Mouse (Mus musculus) CH12.LX (cell line): ENCODE measurements around the gene Rag2.

Experiments used
- BHLHE40 ChIP-seq: IDR thresholded peaks from 2 replicates; pipeline ENCODE4 v1.6.1; 2011; ENCODE audit warnings: mild to moderate bottlenecking, low read depth, low read length, improper control_type of control experiment
- CTCF ChIP-seq, 2 experiments: IDR thresholded peaks in 1 of 2; conservative IDR thresholded peaks in 1 of 2; 2 replicates each; pipeline ENCODE4 v1.5.1; 2011 to 2012; ENCODE audit warnings: low read depth in 2 of 2, low read length in 2 of 2, improper control_type of control experiment in 1 of 2, inconsistent platforms in 1 of 2, mild to moderate bottlenecking in 1 of 2, moderate library complexity in 1 of 2
- ELF1 ChIP-seq: IDR thresholded peaks from 2 replicates; pipeline ENCODE4 v1.6.1; 2014; ENCODE audit warnings: low read depth, mild to moderate bottlenecking, inconsistent platforms, low read length, improper control_type of control experiment
- EP300 ChIP-seq: IDR thresholded peaks from 2 replicates; pipeline ENCODE4 v1.6.1; 2011; ENCODE audit warnings: low read length, improper control_type of control experiment
- KAT2A ChIP-seq: IDR thresholded peaks from 2 replicates; pipeline ENCODE4 v1.6.1; 2012; ENCODE audit warnings: low read length, improper control_type of control experiment, inconsistent platforms; ENCODE audit not compliant: insufficient replicate concordance
- NRF1 ChIP-seq: IDR thresholded peaks from 2 replicates; pipeline ENCODE4 v1.6.1; 2014; ENCODE audit warnings: low read depth, mild to moderate bottlenecking, inconsistent platforms, low read length, improper control_type of control experiment, moderate library complexity
- PAX5 ChIP-seq: IDR thresholded peaks from 2 replicates; pipeline ENCODE4 v1.6.1; 2012; ENCODE audit warnings: low read length, inconsistent platforms, mixed read lengths
- POLR2A ChIP-seq: IDR thresholded peaks from 2 replicates; pipeline ENCODE4 v1.6.1; 2011; ENCODE audit warnings: low read depth, mild to moderate bottlenecking, improper control_type of control experiment, low read length
- POLR2AphosphoS2 ChIP-seq: IDR thresholded peaks from 2 replicates; pipeline ENCODE4 v1.6.1; 2011; ENCODE audit warnings: low read depth, low read length, improper control_type of control experiment
- RCOR1 ChIP-seq: conservative IDR thresholded peaks from 2 replicates; pipeline ENCODE4 v1.6.1; 2012; ENCODE audit warnings: low read depth, mild to moderate bottlenecking, inconsistent platforms, low read length, improper control_type of control experiment
- TBP ChIP-seq: conservative IDR thresholded peaks from 2 replicates; pipeline ENCODE4 v1.6.1; 2011; ENCODE audit warnings: low read depth, low read length, improper control_type of control experiment
- ZMIZ1 ChIP-seq: IDR thresholded peaks from 2 replicates; pipeline ENCODE4 v1.6.1; 2012; ENCODE audit warnings: low read depth, mild to moderate bottlenecking, inconsistent platforms, low read length, improper control_type of control experiment
- ZNF384 ChIP-seq: IDR thresholded peaks from 2 replicates; pipeline ENCODE4 v1.6.1; 2012; ENCODE audit warnings: low read depth, low read length, improper control_type of control experiment, inconsistent platforms

DNA sequence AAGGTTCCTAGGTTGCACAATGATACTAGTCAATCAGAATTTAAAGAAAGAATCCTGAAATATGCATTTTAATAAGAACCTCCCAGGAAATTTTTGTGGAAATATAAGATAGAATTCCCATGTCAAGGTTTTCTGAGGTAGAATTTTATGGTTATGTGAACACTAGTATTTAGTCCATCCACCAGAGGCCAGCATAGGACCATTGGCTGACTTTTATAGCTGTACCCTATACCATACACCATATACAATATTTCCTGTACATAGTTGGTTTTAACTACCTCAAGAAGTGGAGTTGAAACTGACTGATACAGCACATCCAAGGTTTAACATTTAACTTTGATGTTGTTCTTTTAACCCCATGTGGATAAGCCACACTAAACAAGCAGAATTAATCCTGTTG, 27.3 kb upstream of the Rag2 start:
- TF ChIP-seq PAX5 (no peak), CTCF (conservative IDR thresholded peaks at IDR 0.05 in 1 of 2, IDR thresholded peaks at IDR 0.05 in 1 of 2; ENCODE audit: low read depth in 2 of 2, low read length in 2 of 2) (peak in 1 of 2 experiments; percentile 55; a peak in 2 of 4 replicates), ELF1 (no peak), POLR2A (no peak), RCOR1 (no peak), POLR2AphosphoS2 (no peak), BHLHE40 (no peak), TBP (no peak), EP300 (no peak), KAT2A (no peak), NRF1 (no peak), ZMIZ1 (no peak), ZNF384 (no peak)
